Mouse (Mus musculus): ENCODE measurements around the gene Ift27.

The Ift27 gene

DNA sequence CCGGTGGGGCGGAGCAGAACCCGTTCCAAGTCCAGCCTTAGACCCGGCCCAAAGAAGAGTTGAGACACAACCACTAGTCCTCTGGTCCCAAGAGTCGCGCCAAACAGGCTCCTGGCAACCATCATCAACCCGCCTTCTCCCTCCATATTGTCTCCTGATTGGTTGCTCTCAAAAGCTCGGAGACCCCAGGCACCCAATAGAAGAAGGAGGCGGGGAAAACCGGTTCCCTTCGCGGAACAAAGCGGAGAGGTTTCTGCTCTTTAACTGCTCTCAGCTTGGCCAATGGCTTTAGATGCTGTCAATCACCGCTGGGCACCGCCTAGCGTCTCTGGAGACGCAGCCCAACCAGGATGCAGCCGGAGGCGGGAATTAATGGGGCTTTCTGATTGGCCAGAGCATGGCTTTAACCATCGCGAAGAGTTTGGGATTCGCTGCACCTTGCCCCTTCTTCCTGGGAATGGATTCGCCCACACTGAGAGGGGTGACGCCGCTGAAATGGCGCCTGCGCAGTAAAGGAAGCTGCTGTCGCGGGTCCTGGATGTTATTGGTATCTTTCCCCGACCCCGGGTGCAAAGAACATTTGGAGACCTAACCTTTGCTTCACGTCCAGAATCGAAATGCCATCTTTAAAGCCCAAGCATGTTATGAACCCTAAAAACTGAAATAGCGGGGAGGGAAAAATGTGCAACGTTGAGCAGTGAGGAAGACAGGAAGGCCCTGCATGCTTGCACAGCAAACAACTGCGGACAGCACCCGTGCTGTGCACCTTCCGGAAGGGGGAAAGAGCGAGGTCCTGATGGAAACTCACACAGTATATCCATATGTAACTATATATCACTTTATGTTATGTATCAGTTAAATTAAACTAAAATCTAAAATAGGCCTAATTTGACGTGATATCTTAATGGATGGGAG lies at the start of gene Ift27:
Ift27 (minus strand) TSS at position 136 of the 915 bp plus-strand sequence.
- DNase-seq: peak; percentile 98

GRCm38 (mm10) chr15:78215269-78215668 lies 41.4 kb upstream of the Ift27 start:
- DNase-seq: no peak

GRCm38 (mm10) chr15:78211367-78211766 lies 37.5 kb upstream of the Ift27 start:
- DNase-seq: no peak

- no peak for DNase-seq
Measured at GRCm38 (mm10) chr15:78210203-78210602, 36.3 kb upstream of the Ift27 start.

- no peak for DNase-seq
Measured at GRCm38 (mm10) chr15:78206312-78206711, 32.4 kb upstream of the Ift27 start, which contains the start of gene Pvalb. Gene Pvalb, minus strand, starts transcription at chr15:78206400.

DNA sequence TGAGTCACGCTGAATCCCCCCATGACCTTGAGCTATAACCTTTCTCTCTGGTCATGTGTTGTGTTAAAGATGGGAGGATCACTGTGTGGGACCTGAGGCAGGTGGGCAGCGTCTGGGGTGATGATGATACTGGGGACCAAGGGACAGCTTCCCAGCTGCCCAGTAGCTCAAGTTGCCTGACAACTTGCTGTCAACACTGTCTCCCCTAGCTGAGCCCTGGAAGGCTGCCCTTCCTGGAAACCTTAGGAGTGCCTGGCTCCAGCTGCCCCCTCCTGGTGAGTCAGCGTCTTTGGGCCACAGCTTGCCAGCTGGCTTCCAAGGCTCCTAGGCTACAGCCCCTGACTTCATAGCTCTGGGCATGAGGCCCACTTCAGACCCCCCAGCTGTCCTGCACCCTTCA lies 31.3 kb upstream of the Ift27 start:
- peak; percentile 43 for DNase-seq

DNA sequence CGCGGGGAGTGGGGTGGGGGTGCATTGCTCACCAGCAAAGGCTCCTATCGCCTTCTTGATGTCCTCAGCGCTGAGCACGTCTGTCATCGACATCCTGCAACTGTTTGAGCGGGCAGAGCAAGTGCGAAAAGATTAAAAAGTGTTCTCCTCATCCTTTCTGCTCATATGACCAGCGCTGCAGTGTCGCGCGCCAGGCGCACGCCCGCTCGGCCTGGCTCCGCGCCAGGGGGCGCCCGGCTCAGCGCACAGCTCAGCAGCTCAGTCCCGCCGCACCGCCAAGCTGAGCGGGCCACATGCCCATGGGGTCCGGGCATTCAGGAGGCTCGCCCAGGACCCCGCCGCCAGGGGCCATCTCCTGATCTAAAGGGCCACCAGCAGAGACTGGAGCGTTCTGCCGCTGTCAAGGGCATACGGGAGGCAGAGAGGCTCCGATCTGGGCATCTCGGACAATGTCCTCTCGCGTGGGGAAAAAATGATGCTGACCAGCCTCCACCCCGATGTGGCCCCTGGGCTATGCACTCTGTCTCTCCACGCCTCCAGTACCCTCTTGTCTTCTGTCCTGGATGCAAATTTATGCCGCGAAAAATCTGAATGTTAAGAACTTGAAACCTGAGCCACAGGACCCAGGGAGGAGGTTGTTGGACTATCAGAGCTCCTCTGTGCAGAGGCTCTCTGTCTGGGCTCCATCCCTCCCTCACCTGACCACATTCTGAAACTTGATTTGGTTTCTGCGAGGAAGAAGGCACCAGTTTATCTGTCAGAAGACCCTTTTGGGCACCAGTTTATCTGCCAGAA lies 30.3 kb upstream of the Ift27 start:
- peak; percentile 67 for DNase-seq

- no peak for DNase-seq
Measured at GRCm38 (mm10) chr15:78195096-78195880, 21.4 kb upstream of the Ift27 start.

GRCm38 (mm10) chr15:78194320-78194719 lies 20.4 kb upstream of the Ift27 start:
- DNase-seq: no peak

- DNase-seq: no peak
Measured at GRCm38 (mm10) chr15:78189636-78190035, 15.7 kb upstream of the Ift27 start.

- no peak for DNase-seq
Measured at GRCm38 (mm10) chr15:78188546-78188945, 14.6 kb upstream of the Ift27 start.

DNA sequence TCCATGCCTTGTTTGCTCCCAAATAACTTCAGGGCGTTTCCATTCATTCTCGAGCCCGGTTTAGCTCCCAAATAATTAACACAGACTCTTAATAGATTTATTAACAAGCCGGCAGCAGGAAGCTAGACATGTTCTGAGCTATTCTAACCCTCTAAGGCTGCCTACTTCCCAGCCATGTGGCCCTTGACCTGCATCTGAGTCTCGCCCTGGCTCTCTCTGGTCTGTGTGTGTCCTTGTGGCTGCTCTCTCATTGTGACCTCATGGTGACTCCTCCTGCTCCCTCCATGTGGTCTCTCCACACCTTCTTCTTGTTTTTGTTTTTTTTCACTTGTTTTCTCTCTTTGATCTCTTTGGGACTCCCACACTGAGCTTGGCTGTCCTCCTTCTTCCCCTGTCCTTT lies 13.0 kb upstream of the Ift27 start:
- no peak for DNase-seq

DNA sequence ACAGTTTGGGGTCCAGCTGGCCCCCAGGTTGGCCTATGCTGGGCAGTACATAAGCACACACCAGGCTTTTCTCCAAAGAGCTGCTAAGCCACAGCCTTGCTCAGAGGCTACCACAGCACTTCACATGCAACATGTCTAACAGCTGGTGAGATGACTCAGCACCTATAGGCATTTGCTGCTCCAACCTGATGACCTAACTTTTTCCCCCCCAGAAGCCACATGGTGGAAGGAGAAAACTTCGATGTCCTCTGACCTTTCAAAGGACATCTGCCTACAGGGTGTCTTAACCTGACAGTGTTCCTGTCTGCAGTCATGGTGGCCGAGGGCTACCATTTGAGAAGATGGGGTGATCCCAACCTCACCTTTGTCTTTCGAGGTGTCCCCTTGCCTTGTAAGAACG lies 11.7 kb upstream of the Ift27 start:
- DNase-seq: no peak

GRCm38 (mm10) chr15:78184855-78185254 lies 10.9 kb upstream of the Ift27 start:
- DNase-seq: peak; percentile 61

GRCm38 (mm10) chr15:78181701-78182405 lies 7.9 kb upstream of the Ift27 start:
- DNase-seq: no peak

- no peak for DNase-seq
Measured at GRCm38 (mm10) chr15:78179775-78180174, 5.9 kb upstream of the Ift27 start.

DNA sequence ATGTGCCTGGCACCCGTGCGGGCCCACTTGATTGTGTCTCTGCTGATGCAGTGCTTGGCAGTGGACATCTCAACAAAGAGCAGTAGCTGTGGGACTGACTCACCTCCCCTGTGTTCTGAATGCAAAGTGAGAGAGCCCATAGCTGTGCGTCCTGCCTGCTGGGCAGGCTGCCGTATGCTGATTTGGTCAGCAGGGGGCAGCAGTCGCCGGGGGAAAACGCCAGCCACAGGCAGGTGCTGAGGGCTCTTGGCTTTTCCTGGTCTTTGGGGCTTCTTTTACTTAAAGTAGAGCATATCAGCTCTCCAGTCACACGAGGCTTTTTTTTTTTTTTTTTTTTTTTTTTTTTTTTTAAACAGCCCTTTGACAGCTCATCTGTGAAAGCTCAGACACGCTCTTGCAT lies 4.5 kb upstream of the Ift27 start:
- peak; percentile 84 for DNase-seq

DNA sequence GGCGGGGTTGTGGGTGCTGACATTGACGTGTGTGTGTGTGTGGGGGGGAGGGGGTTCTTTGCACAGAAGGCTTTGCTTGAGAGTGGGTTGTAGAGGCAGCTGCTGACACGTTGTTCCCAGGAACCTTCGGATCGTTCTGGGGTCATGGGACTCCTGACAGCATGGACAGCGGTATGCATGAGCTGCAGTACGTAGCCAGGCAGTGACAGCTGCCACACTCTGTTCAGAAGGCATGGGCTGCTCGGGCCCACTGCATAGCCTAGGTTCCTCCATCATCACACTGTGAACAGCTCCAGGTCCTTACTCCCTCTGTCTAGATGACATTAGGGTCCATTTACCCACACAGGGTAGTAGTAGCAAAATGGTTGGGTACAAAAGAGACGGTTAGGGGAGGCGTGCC lies 3.4 kb upstream of the Ift27 start:
- no peak for DNase-seq

DNA sequence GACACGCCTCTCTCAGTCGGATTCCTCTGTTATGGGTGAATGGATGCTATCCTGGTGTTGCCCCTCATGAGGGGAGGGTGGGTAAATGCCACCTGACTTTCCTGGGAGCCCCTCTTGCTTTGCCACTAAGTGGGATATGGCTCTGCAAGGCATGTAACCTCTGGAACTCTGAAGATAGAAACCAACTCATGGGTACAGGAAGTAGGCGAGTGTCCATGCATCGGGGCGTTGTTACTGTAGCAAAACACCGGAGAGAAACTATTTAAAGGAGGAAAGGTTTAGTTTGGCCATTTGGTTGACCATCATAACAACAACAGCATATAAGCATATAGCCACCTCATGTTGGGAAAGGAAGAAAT lies 959 bp upstream of the Ift27 start:
- DNase-seq: no peak

- DNase-seq: peak; percentile 53
Measured at GRCm38 (mm10) chr15:78172899-78173817, 749 bp downstream of the Ift27 start.

- DNase-seq: no peak
Measured at GRCm38 (mm10) chr15:78172256-78172898, 1.5 kb downstream of the Ift27 start.

All from kidney, postnatal 10 days (tissue).